ENCODE assay signal across 11 mouse cellular contexts in the genomic region with DNA sequence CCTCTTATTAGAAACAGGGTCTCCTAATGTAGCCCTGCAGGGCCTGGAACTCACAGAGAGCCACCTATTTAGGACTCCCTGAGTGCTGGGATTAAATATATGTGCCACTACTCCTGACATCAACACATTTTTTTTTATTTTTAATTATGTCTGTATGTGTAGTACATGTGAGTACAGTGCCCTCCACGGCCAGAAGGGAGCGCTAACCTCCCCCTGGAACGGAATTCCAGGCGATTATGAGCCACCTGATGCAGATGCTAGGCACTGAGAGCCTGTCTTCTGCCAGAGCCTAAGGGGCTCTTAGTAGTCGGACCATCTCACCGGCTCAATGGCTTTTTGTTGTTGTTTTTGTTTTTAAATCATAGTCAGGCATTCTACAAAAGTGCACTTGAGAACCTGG. TPM values are rescaled to one million over a fixed set of nuclear protein-coding genes. Genes with fewer than 3 reads are reported as not detected.
DNase-seq lines count a peak whose midpoint lies in the region; ATAC-seq and TF ChIP-seq lines count a peak whose summit lies in the region.
"Had no signal": no experiment of that assay in that cellular context is flagged by ENCODE, and none has a peak within 500 bp of the region (broad histone marks: within the 10 kb centered on the region; RNA-seq: fewer than 3 reads in every experiment).

No protein-coding gene starts in this region.

- H3K9ac ChIP-seq in forebrain, postnatal 0 days: no peak overlapping the region
- H3K9ac ChIP-seq in forebrain, embryonic 11.5 days (ENCODE audit: low read length): no peak overlapping the region
- H3K9ac ChIP-seq: heart, embryonic 15.5 days; neural tube, embryonic 12.5 days had no signal

- no peak; the same call in 1 of the 2 replicates for ATAC-seq in forebrain, postnatal 0 days
- ATAC-seq in forebrain, embryonic 11.5 days (replicated peaks; ENCODE audit: low FRiP score): no peak

- H3K27ac ChIP-seq in forebrain, postnatal 0 days (ENCODE audit: low read depth, low read length): no peak overlapping the region
- no peak overlapping the region for H3K27ac ChIP-seq in forebrain, embryonic 11.5 days (ENCODE audit: low read depth, low read length)
- no peak overlapping the region for H3K27ac ChIP-seq in embryonic fibroblast, embryonic 13.5 days (ENCODE audit: insufficient read depth, low read length)
- H3K27ac ChIP-seq: heart, embryonic 15.5 days; neural tube, embryonic 12.5 days had no signal

- H3K36me3 ChIP-seq in forebrain, postnatal 0 days (ENCODE audit: insufficient read depth): peaks cover 18% of the 10 kb centered on the region
- H3K36me3 ChIP-seq in forebrain, embryonic 11.5 days (ENCODE audit: control insufficient read depth, insufficient read depth, low read length): no peaks in the 10 kb centered on the region
- H3K36me3 ChIP-seq: heart, embryonic 15.5 days had no signal

- H3K4me3 ChIP-seq in forebrain, postnatal 0 days (ENCODE audit: low read depth, low read length): no peak overlapping the region
- no peak overlapping the region for H3K4me3 ChIP-seq in forebrain, embryonic 11.5 days (ENCODE audit: low read depth, low read length)
- no peak overlapping the region for H3K4me3 ChIP-seq in embryonic fibroblast, embryonic 13.5 days (ENCODE audit: insufficient read depth, low read length)
- H3K4me3 ChIP-seq: neural tube, embryonic 12.5 days had no signal

- intact Hi-C loops in left cerebral cortex, postnatal 36 days (cut with DNase I): no loop called here

- no peak overlapping the region for H3K4me2 ChIP-seq in forebrain, postnatal 0 days (ENCODE audit: low read depth)
- no peak overlapping the region for H3K4me2 ChIP-seq in forebrain, embryonic 11.5 days (ENCODE audit: low read depth, low read length, severe bottlenecking)

- no peaks in the 10 kb centered on the region for H3K4me1 ChIP-seq in forebrain, postnatal 0 days (ENCODE audit: insufficient read depth)
- no peaks in the 10 kb centered on the region for H3K4me1 ChIP-seq in forebrain, embryonic 11.5 days (replicated peaks; ENCODE audit: control insufficient read depth, insufficient read depth, low read length)
- no peaks in the 10 kb centered on the region for H3K4me1 ChIP-seq in embryonic fibroblast, embryonic 13.5 days (ENCODE audit: control insufficient read depth, insufficient read depth, low read length)

- no peak for TF ChIP-seq POLR2A in embryonic fibroblast, embryonic 13.5 days (IDR thresholded peaks at IDR 0.05; ENCODE audit: low read depth, low read length)

- H3K9me3 ChIP-seq in forebrain, postnatal 0 days (ENCODE audit: low read length): no peaks in the 10 kb centered on the region
- H3K9me3 ChIP-seq in forebrain, embryonic 11.5 days (ENCODE audit: control insufficient read depth, low read length): no peaks in the 10 kb centered on the region
- H3K9me3 ChIP-seq: heart, embryonic 15.5 days; neural tube, embryonic 12.5 days had no signal

- peak; percentile 37 for TF ChIP-seq CTCF in forebrain, postnatal 0 days (IDR thresholded peaks at IDR 0.05; ENCODE audit: low read depth)
- TF ChIP-seq CTCF in embryonic fibroblast, embryonic 13.5 days (IDR thresholded peaks at IDR 0.05; ENCODE audit: borderline replicate concordance, insufficient read depth, low read length): peak; percentile 5; the same call in 1 of the 2 replicates

- H3K27me3 ChIP-seq in forebrain, postnatal 0 days (ENCODE audit: insufficient read depth, low read length): 0 out of 2 replicates have a peak, but pooled peaks cover 3% of the 10 kb centered on the region
- peaks cover 6% of the 10 kb centered on the region for H3K27me3 ChIP-seq in forebrain, embryonic 11.5 days (ENCODE audit: control insufficient read depth, insufficient read depth, low read length)

- no peak for DNase-seq in forebrain, postnatal 0 days
- DNase-seq in forebrain, embryonic 11.5 days (ENCODE audit: low spot score): no peak
- DNase-seq in retina, postnatal 1 day: peak; percentile 30
- no peak for DNase-seq in retina, embryonic 14.5 days (ENCODE audit: low spot score)
- peak; percentile 69 for DNase-seq in testis, postnatal 10 days (ENCODE audit: low spot score)
- no peak for DNase-seq in left cerebral cortex, postnatal 36 days (ENCODE audit: low spot score in 2 of 2)
- DNase-seq in spleen, postnatal 4 days (ENCODE audit: low spot score in 2 of 2): no peak

- 44% methylated on average over 6 of the region's 6 CpGs for WGBS in forebrain, postnatal 0 days
- WGBS in forebrain, embryonic 11.5 days: 39% methylated on average over 6 of the region's 6 CpGs

RNA-seq across cellular contexts. Expression of a gene that starts 0.9 kb away (rescaled TPM):
- not detected in 2 replicates for total RNA-seq in forebrain, postnatal 0 days (2014; rRNA removed)
- 1.4 and 2.1 TPM in 2 replicates for polyA plus RNA-seq in forebrain, postnatal 0 days (2015; fragmentation: Nextera tagmentation; extraction: Ambion mirVana)
- polyA plus RNA-seq in forebrain, embryonic 11.5 days (2014; fragmentation: Nextera tagmentation; extraction: Ambion mirVana): 0.36 and 0.80 TPM in 2 replicates
- not detected in 2 replicates for polyA plus RNA-seq in embryonic fibroblast, embryonic 13.5 days (2011; ENCODE audit: insufficient read length, low read depth, missing spikeins)
- under 1 TPM; 0.52 TPM for total RNA-seq in left cerebral cortex, postnatal 36 days (2021)

RNA-seq across cellular contexts. Expression of a gene that starts 16.8 kb away (rescaled TPM):
- total RNA-seq in forebrain, postnatal 0 days (2014; rRNA removed): 36.5 and 37.9 TPM in 2 replicates
- 19.6 TPM in 2 replicates for polyA plus RNA-seq in forebrain, postnatal 0 days (2015; fragmentation: Nextera tagmentation; extraction: Ambion mirVana)
- 21.4 and 22.7 TPM in 2 replicates for polyA plus RNA-seq in forebrain, embryonic 11.5 days (2014; fragmentation: Nextera tagmentation; extraction: Ambion mirVana)
- 11.1 and 13.1 TPM in 2 replicates for polyA plus RNA-seq in embryonic fibroblast, embryonic 13.5 days (2011; ENCODE audit: insufficient read length, low read depth, missing spikeins)
- 10 to 100 TPM; 50.6 to 52.4 TPM for total RNA-seq in left cerebral cortex, postnatal 36 days (2021)

RNA-seq across cellular contexts. Expression of a gene that starts 23.1 kb away (rescaled TPM):
- 90.5 and 103 TPM in 2 replicates for total RNA-seq in forebrain, postnatal 0 days (2014; rRNA removed)
- polyA plus RNA-seq in forebrain, postnatal 0 days (2015; fragmentation: Nextera tagmentation; extraction: Ambion mirVana): 85.5 and 93.5 TPM in 2 replicates
- 140 TPM in 2 replicates for polyA plus RNA-seq in forebrain, embryonic 11.5 days (2014; fragmentation: Nextera tagmentation; extraction: Ambion mirVana)
- polyA plus RNA-seq in embryonic fibroblast, embryonic 13.5 days (2011; ENCODE audit: insufficient read length, low read depth, missing spikeins): 57.6 and 72.1 TPM in 2 replicates
- 10 to 100 TPM; 81.9 to 84.7 TPM for total RNA-seq in left cerebral cortex, postnatal 36 days (2021)

RNA-seq across cellular contexts. Expression of a gene that starts 24.0 kb away (rescaled TPM):
- 69.0 and 77.2 TPM in 2 replicates for total RNA-seq in forebrain, postnatal 0 days (2014; rRNA removed)
- 68.2 and 69.5 TPM in 2 replicates for polyA plus RNA-seq in forebrain, postnatal 0 days (2015; fragmentation: Nextera tagmentation; extraction: Ambion mirVana)
- 61.2 and 61.8 TPM in 2 replicates for polyA plus RNA-seq in forebrain, embryonic 11.5 days (2014; fragmentation: Nextera tagmentation; extraction: Ambion mirVana)
- polyA plus RNA-seq in embryonic fibroblast, embryonic 13.5 days (2011; ENCODE audit: insufficient read length, low read depth, missing spikeins): 29.5 and 29.9 TPM in 2 replicates
- 10 to 100 TPM; 66.6 TPM for total RNA-seq in left cerebral cortex, postnatal 36 days (2021)

RNA-seq across cellular contexts. Expression of a gene that starts 35.5 kb away (rescaled TPM):
- not detected in 2 replicates for total RNA-seq in forebrain, postnatal 0 days (2014; rRNA removed)
- 0.23 TPM in 1 of 2 replicates, not detected in the other for polyA plus RNA-seq in forebrain, postnatal 0 days (2015; fragmentation: Nextera tagmentation; extraction: Ambion mirVana)
- 0.35 and 0.44 TPM in 2 replicates for polyA plus RNA-seq in forebrain, embryonic 11.5 days (2014; fragmentation: Nextera tagmentation; extraction: Ambion mirVana)
- not detected in 2 replicates for polyA plus RNA-seq in embryonic fibroblast, embryonic 13.5 days (2011; ENCODE audit: insufficient read length, low read depth, missing spikeins)
- total RNA-seq in left cerebral cortex, postnatal 36 days (2021): under 1 TPM; 0.25 to 0.41 TPM
- total RNA-seq: left cerebral cortex, postnatal 10 days had no signal

Comparison
In these comparisons a context has a peak if more than half of its experiments do, and no peak if none do; other contexts are left out.
1. DNase-seq: peak in retina, postnatal 1 day (single experiment) and testis, postnatal 10 days (single experiment); none in forebrain, postnatal 0 days (single experiment), forebrain, embryonic 11.5 days (single experiment), retina, embryonic 14.5 days (single experiment), left cerebral cortex, postnatal 36 days (0 of 2) and spleen, postnatal 4 days (0 of 2).